Mouse (Mus musculus) heart, postnatal 0 days (tissue): ENCODE data around the gene Hnrnpul1.

Source experiments
- CTCF ChIP-seq: IDR thresholded peaks from 2 replicates; pipeline ENCODE4 v1.5.1; 2016; ENCODE audit warnings: antibody characterized with exemption, control low read depth, low read depth
- EP300 ChIP-seq: IDR thresholded peaks from 2 replicates; pipeline ENCODE4 v1.6.1; 2016; ENCODE audit warnings: antibody characterized with exemption, low read depth

DNA sequence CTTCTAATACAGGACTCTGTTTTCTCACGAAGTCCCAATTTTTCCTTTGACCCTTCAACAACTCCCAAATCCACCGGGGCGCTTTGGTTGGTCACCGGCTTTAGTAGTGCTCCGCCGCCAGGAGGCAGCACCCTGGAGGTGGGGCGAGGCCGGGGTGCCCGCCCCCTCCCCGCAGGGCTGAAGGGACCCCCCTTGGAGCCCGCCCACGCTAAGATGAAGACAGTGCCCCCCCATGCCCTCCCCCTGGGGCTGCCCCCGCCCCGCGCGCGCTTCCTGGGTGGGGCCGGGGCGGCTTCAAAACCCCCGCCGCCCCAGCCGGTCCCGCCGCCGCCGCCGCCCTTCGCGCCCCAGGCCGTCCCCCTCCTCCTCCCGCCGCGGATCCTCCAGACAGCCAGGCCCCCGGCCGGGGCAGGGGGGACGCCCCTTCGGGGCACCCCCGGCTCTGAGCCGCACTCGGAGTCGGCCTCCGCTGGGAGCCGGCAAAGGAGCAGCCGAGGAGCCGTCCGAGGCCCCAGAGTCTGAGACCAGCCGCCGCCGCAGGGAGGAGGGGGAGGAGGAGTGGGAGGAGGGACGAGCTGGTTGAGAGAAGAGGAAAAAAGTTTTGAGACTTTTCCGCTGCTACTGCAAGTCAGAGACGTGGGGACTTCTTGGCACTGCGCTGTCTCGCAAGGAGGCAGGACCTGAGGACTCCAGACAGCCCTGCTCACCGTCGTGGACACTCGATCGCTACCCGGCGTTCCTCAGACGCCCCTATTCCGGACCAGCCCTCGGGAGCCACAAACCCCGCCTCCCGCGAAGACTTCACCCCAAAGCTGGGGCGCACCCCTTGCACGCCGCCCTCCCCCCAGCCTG is 67.7 kb downstream of the Hnrnpul1 start, which contains the start of gene Tgfb1:
- TF ChIP-seq CTCF = peak; percentile 57
- TF ChIP-seq EP300 = no peak
